Mouse (Mus musculus): ENCODE measurements at regions not wholly inside any gene's neighbourhood (a gene's known extent, or its start where the extent isn't known, plus 50 kb on each side); places are given as distances from the start of the nearest gene placed in this dataset.

DNA sequence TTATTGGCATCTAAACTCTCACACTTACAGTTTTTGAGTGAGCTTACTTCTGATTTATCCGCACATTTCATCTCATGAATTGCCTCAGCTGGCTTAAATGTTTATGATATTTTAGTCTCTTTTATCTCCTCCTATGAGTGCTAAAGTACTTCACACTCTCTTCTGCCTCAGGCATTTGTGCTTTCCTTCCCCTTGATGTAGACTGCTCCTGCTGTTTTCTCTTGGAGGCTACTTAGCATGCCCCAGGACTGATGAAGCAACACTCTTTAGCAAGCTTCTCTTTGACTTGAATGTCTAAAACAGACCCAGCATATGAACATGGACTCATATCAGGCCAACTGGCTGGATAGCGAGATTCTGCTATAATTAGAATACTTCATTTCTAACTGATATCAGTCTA, 882.8 kb downstream of the Tecrl start:
- no peak for DNase-seq

DNA sequence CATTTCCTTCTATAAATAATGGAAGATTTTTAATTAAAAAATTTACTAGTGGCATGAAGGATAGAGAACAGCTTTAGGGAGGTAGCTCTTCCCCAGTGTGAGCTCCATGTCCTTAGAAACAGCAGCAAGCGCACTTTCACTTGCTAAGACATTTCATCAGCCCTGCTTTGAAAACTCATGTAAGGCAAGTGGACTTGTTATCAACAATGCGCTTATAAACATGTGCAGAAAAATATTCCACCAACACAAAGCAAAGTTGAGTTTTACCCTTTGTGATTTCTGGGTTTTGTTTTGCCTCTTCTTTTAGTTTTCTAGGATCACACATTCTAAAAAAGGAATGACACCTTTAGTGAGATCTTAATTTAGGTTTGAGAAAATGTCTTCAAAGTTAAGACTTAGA, 890.7 kb downstream of the Tecrl start:
- DNase-seq, result no peak

DNA sequence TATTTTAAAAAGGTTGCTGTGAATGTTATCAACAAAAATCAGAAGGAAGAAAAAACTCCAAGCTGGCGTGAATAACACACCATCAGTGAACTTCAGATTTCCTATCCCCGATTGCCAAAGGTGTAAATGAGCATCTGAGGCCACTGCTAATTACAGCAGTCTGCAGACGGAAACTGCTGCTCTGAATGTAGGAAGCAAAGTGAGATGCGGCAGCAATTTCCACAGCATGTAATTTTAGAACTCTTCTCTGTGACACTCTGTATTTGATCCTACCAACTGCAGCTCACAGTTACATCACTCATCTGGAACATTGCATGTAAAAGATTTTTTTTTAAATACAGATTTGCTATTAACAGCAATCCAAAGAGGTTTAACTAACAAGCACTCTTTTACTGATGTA, 913.7 kb downstream of the Tecrl start:
- DNase-seq, result no peak

DNA sequence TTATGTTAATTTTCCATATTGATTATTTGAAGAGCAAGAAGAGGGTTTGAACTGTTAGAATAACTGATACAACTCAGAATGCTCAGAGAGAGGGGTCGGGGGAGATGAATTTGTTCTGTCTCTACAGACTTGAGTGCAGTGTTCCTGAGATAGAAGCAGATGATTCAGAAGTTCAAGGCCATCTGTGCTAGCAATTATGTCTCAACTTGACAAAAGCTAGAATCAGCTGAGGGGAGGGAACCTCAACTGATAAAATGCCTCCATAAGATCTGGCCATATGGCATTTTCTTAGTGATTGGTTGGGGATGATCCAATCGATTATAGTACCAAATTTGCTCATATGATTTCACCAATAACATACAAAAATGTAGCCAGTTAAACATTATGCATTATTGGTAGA, 914.9 kb downstream of the Tecrl start:
- DNase-seq, result no peak

DNA sequence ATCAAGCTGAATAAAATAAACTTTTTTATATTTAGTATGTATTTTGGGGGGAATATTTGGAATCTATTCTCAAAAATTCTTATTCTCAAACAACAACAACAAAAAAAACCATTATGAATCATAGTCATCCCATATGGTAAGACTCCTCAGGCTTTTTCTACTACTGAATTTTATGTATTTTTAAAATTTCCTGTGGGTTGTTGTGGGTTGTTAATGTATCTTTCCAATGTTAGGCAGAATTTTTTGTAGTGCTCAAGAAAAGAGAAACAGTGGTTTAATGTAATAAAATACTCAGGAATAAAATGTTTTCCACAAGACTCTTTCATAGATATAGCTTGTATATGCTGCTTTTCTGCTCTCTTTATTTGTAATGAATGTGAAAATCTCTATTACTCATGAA, 934.6 kb downstream of the Tecrl start:
- DNase-seq, result no peak

DNA sequence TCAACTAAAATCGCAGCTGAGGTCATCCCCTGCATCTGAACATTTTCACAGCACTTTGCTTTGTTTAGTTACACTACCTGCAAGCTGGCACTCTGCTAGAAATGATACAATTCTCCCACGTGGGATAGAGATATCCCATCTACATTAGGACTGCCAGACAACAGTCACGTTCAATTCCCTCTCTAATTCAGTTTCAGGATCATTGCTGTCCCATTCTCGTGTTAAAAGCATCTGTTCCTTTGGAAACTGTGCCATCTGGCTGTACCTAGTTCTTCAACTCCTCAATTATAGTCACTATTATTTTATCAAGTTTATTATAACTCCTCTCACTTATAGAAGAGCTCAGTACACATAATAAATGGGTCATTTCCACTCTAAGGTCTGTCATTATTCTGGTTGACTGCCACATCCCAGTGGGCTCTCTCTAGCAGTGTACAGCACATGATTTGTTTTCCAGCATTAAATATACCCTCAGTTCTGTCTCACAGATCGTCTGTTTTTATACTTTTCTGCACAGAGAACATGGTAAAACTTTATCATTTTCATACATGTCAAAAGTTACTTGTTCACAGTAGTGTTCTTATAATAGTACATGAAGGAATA, 958.3 kb downstream of the Tecrl start:
- DNase-seq, result no peak

DNA sequence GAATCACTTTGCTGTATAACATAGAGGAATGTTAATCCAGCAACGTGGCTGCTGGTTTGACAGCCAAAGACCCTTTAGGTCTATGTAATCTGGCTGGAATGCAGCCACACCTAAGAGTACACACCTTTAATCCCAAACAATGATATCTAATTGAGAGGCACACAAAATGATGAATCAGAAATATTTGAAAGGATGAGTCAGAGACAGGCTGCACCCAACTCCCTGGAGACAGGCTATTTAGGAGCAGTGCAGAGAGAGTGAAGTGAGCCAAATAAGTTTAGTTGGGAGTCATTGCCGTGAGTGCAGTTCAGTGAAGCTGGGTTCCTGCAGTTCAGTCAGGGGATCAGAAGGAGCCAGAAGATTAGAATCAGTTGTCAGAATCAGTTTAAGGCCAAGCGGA, 993.4 kb downstream of the Tecrl start:
- DNase-seq, result no peak

DNA sequence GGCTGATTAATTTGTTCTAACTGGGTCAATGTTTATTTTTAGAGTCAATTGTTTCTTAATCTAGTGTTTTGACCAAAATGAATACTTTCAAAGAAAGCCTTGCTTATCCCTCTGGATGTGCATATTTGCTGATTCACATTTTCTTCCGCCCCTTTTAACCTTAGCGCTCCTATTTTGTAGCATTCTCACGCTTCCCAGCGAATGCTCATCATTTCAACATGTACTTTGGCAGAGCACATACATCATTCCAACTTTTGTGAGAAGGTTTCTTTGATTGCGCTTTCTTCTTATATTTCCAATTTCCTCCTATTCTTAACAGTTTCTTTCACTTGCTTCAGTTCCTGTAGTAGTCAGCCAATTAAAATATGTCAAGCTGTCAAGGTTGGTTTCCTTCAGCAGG, 998.7 kb downstream of the Tecrl start:
- no peak for DNase-seq

DNA sequence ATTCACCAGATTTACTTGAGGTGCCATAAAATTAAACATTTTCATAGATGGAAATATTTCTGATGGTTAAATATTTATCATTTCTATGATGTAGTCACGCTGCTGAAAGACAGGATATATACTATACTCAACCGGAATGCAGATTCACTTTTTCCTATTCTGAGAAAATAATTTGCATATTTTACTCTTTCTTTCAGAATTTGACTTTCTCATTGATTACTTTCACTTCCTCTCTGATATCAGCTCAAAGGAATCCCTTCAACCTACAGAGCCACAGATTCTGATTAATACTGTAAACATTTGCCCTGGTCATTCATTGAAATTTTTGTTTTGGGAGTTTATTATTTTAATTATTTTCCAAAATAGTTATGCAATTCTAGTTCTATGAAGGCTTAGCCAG, 1003.9 kb downstream of the Tecrl start:
- DNase-seq, result no peak

DNA sequence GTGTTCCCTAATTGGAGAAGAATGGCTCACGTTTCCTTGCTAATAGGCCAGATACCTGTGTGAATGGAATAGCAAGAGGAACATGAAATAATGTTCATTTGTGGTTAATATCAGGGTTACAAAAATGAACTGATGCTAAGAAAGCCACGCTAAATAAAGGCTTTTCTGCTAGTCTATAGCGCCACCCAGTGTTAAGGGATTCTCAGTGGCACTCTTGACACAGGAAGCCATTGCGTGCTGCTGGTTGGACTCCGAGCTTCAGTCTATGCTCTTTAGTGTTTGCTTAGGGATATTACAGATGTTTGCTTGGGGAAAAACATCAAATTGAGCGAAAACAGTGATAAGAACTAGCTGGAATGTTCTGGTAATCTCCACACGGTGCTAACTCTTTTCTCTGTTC, 1008.3 kb downstream of the Tecrl start:
- DNase-seq, result peak; percentile 58 to 70

DNA sequence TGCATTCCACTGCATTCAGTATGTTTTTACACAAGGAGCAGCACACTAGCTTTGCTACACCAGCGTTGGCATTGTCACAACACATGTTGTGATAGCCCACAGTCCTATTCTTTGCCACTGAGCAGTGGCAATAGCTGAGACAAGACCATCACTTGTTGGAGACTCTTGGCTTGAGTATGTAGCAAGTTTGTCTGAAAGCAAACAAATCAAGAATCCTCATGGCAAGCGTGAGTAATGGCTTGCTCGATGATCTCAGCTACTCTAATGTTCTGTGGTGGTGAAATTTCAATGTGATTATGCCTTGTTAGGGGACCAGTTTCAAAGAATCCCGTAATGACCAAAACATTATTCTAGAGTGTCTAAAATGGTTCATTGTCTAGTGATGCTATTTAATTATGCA, 1030.6 kb downstream of the Tecrl start:
- no peak for DNase-seq

DNA sequence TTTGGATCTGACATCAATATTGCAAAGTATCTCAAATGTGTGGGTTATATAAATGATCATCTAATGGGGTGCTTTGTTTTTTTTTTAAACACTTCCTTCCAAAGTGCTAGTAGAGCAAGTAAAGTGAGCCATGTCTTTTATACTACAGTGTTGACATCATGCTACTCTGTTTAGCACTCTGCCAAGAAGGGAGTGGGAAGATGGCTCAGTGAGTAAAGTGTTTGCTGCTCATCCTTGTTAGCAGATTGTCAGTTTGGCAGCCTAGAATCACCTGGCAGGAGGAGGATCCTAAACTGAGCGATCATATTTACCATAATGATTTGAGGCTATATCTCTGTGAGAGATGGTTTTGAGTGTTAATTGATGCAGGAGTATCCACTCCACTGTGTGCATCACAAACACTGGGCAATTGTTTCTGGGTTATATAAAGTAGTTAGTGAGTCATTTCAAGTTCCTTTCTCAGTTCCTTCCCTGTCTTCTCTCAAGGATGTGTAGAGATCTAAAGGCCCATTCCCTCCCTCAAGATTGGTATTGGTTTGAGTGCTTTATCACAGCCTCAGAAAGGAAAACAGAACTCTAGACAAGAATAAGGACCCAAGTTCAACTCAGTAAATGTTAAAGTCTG, 1035.2 kb downstream of the Tecrl start:
- no peak for DNase-seq

DNA sequence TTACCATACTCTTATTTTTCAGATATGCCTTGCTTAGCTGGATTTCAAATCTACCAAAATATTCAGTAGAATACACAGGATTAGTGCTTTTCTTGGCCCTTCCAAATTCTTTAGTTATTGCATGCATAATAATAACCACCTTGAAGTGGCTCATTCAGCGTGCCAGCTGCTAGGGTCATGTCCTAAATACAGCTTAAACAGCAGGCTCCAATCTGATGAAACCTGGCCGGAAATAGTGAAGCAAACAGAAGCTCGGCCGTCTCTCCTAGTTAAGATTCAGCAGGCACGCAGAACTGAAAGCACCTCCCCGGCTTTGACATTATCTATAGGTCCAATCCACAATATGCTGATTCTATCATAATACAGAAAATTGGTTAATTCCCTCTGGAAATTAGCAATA, 1042.9 kb downstream of the Tecrl start:
- DNase-seq, result no peak

DNA sequence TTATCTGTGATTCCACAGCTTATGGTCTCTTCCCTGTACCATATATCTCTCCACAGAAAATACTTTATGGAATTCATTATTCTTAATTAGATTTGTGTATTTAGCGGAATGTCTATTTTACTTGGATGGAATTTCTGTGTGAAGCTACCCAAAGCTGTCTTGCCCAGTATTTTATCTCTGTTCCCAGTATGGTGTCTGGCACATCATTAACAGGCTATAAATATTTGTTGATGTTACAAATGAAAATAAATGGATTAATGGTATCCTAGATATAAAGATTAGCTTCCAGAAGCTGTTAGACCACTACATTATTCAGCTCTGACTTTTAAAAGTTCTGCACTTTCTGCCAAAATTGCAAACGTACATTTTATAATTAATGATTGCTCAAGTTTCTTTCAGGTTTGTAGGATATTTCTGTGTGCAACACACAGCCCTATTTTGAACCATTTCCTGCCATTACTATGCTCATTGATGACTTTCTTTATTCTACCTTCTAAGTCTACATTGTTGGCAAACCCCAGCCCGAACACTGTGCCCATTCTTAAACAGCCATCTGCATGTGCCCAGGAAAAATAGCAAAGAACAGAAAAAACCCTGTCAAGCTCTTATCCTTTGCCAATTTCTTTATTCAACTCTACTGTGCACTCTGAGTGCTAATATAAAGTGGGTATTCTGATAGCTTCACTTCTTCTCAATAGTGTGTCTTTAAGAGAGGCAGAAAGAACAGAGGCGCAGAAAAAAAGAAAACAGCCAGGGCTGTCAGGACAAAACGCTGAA, 1066.7 kb downstream of the Tecrl start:
- DNase-seq, result no peak

DNA sequence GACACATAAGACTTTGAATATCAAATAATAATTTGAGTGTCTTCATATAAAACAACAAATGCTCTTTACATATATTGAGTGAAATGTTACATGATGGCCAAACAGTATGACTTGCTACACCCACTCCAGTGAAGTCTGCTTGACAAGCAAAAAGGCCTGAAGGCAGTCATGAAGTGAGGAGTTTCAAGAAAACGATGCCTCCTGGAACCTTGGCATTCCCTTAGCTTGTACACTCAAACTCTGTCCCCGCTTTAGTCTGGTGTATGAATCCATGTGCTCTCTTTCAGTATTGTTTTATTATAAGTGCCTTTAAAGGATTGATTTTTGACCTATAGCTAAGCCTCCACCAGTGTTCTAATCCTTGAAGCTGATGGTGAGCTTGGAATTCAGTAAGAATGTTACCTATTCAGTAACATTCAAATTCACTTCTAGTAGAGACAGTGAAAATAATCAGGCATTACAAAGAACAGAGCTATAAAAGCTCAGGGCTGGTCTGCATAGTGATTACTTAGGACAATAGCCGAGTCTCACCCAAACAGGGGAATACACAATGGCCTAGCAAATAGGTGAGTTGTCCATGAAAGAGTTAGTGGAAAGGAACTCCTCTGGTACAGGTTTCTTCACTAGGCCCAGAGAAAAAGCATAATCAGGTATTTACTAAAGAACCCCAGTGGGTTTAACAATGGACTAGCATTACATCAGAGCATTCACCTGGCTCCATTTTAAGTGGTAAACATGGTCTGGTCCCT, 1101.5 kb downstream of the Tecrl start:
- no peak for DNase-seq

DNA sequence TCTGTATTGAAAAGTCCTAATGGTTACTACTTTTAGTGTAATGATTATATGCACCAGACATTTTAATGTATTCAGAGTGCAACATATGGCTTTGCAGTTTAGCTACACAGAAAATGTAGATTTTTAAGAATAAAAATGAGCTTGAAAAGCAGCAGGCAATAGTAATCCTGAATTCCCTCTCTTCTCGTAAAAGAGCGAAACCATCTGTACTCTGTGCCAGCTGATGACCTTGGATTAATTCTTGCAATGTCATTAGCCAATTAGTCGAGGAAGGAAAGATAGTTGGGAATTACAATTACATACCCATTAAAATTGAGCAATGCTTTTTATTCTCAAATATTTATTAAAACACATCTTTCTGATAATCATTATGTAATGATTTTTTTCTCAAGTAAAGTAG, 1128.7 kb downstream of the Tecrl start:
- no peak for DNase-seq

DNA sequence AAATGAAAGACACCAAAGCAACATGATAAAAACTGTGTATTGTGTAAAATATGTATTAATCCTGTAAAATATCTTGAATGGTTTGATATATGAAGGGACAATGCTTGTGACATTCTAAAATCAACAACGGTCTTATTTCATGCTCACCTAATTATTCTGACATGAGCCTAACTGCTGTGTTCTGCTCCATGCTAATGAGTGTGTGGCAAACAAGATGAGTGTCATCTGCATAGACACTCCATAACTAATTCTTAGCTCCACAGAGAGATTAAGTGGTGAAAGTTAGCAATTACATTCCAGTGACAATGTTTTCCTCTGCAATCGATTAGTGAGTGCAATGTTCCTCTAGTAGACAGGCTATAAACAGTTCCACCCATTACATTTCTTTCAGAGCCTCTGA, 1131.4 kb downstream of the Tecrl start:
- no peak for DNase-seq

DNA sequence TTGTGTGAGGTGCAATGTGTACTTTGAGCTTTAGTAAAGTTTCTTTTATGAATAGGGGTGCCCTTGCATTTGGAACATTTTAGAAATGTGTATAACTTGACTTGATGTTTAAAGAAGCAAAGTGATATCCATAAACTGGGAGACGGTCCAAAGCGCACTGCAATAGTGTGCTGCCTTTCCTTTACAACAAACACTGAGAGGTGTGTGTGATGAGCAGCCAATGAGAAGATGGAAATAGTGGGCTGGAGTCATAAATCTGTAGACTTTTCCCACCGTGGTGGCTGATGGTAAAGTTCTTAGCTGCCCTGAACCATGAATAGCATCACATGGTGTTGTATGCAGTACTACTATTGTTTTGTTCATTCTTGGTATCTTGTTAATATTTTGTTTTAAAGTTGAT, 1151.4 kb downstream of the Tecrl start:
- no peak for DNase-seq

Measured in kidney, postnatal 4 days (tissue).